Mouse (Mus musculus): ENCODE results near the gene Abcc2. TPM values are rescaled to one million over a fixed set of nuclear protein-coding genes. Genes with fewer than 3 reads are reported as not detected.

Abcc2 gene
- polyA plus RNA-seq, 2 experiments, result 9.5 to 12.9 TPM

- 17% methylated on average over 9 of the region's 9 CpGs for WGBS (ENCODE audit: insufficient replicate concordance)
Measured at GRCm38 (mm10) chr19:43801427-43802051, 19.5 kb downstream of the Abcc2 start.

GRCm38 (mm10) chr19:43803866-43804265 is 21.9 kb downstream of the Abcc2 start:
- no peaks in the 10 kb centered on the region for H3K9me3 ChIP-seq (ENCODE audit: control insufficient read depth, low read length)
- DNase-seq (ENCODE audit: low read depth in 3 of 3, low spot score in 3 of 3), result no peak
- WGBS (ENCODE audit: insufficient replicate concordance), result 73% methylated on average over 10 of the region's 10 CpGs
- TF ChIP-seq EP300 (IDR thresholded peaks at IDR 0.05; ENCODE audit: low read depth) (no peak), CTCF (IDR thresholded peaks at IDR 0.05; ENCODE audit: low read depth) (no peak)
- no peaks in the 10 kb centered on the region for H3K27me3 ChIP-seq (ENCODE audit: control insufficient read depth, insufficient read depth, low read length)
- H3K4me2 ChIP-seq (ENCODE audit: low read depth), result no peak overlapping the region
- H3K36me3 ChIP-seq (replicated peaks; ENCODE audit: control insufficient read depth, insufficient read depth, low read depth), result no peaks in the 10 kb centered on the region
- ATAC-seq (ENCODE audit: insufficient read depth), result no peak
- H3K4me3 ChIP-seq (ENCODE audit: insufficient read depth in 1 of 2, low read depth in 2 of 2, low read length in 2 of 2), result no peak overlapping the region
- H3K4me1 ChIP-seq (replicated peaks; ENCODE audit: control insufficient read depth in 2 of 2, insufficient read depth in 2 of 2, low read length in 1 of 2), result no peaks in the 10 kb centered on the region; a peak in 1 of 4 replicates
- H3K9ac ChIP-seq (replicated peaks), result no peak overlapping the region
- no peak overlapping the region for H3K27ac ChIP-seq

More at GRCm38 (mm10) chr19:43801427-43802051, 19.5 kb downstream of the Abcc2 start:
- no peak for DNase-seq (ENCODE audit: low read depth in 3 of 3, low spot score in 3 of 3)
- Histone ChIP-seq H3K4me2 (ENCODE audit: low read depth) (no peak overlapping the region), H3K4me3 (ENCODE audit: insufficient read depth in 1 of 2, low read depth in 2 of 2, low read length in 2 of 2) (no peak overlapping the region), H3K4me1 (replicated peaks; ENCODE audit: control insufficient read depth in 2 of 2, insufficient read depth in 2 of 2, low read length in 1 of 2) (no peaks in the 10 kb centered on the region; a peak in 1 of 4 replicates), H3K9me3 (ENCODE audit: control insufficient read depth, low read length) (no peaks in the 10 kb centered on the region), H3K9ac (replicated peaks) (no peak overlapping the region), H3K27me3 (ENCODE audit: control insufficient read depth, insufficient read depth, low read length) (no peaks in the 10 kb centered on the region), H3K27ac (no peak overlapping the region), H3K36me3 (replicated peaks; ENCODE audit: control insufficient read depth, insufficient read depth, low read depth) (no peaks in the 10 kb centered on the region)
- ATAC-seq (ENCODE audit: insufficient read depth), result no peak
- TF ChIP-seq EP300 (IDR thresholded peaks at IDR 0.05; ENCODE audit: low read depth), result no peak
- no peak for TF ChIP-seq CTCF (IDR thresholded peaks at IDR 0.05; ENCODE audit: low read depth)

- TF ChIP-seq EP300 (IDR thresholded peaks at IDR 0.05; ENCODE audit: low read depth), result no peak
- no peak for TF ChIP-seq CTCF (IDR thresholded peaks at IDR 0.05; ENCODE audit: low read depth)
- H3K9me3 ChIP-seq (ENCODE audit: control insufficient read depth, low read length), result no peaks in the 10 kb centered on the region
- DNase-seq (ENCODE audit: low read depth in 3 of 3, low spot score in 3 of 3) (no peak), ATAC-seq (ENCODE audit: insufficient read depth) (no peak)
- H3K27ac ChIP-seq, result no peak overlapping the region
- H3K27me3 ChIP-seq (ENCODE audit: control insufficient read depth, insufficient read depth, low read length), result no peaks in the 10 kb centered on the region
- H3K36me3 ChIP-seq (replicated peaks; ENCODE audit: control insufficient read depth, insufficient read depth, low read depth), result no peaks in the 10 kb centered on the region
- H3K4me2 ChIP-seq (ENCODE audit: low read depth), result no peak overlapping the region
- WGBS (ENCODE audit: insufficient replicate concordance), result 38% methylated on average over 4 of the region's 4 CpGs
- H3K4me3 ChIP-seq (ENCODE audit: insufficient read depth in 1 of 2, low read depth in 2 of 2, low read length in 2 of 2), result no peak overlapping the region
- H3K4me1 ChIP-seq (replicated peaks; ENCODE audit: control insufficient read depth in 2 of 2, insufficient read depth in 2 of 2, low read length in 1 of 2), result peaks cover 0 to 6% of the 10 kb centered on the region in 2 experiments; a peak in 1 of 4 replicates
- no peak overlapping the region for H3K9ac ChIP-seq (replicated peaks)
Measured at GRCm38 (mm10) chr19:43809331-43809730, 27.3 kb downstream of the Abcc2 start.

GRCm38 (mm10) chr19:43811419-43811818 is 29.4 kb downstream of the Abcc2 start:
- no peak overlapping the region for H3K27ac ChIP-seq
- TF ChIP-seq CTCF (IDR thresholded peaks at IDR 0.05; ENCODE audit: low read depth), result no peak

GRCm38 (mm10) chr19:43813315-43813714 is 31.3 kb downstream of the Abcc2 start:
- no peak overlapping the region for H3K27ac ChIP-seq
- peaks cover 0 to 6% of the 10 kb centered on the region in 2 experiments; a peak in 1 of 4 replicates for H3K4me1 ChIP-seq (replicated peaks; ENCODE audit: control insufficient read depth in 2 of 2, insufficient read depth in 2 of 2, low read length in 1 of 2)

More at GRCm38 (mm10) chr19:43811419-43811818, 29.4 kb downstream of the Abcc2 start:
- H3K4me1 ChIP-seq (replicated peaks; ENCODE audit: control insufficient read depth in 2 of 2, insufficient read depth in 2 of 2, low read length in 1 of 2), result peaks cover 0 to 6% of the 10 kb centered on the region in 2 experiments; a peak in 1 of 4 replicates
- H3K9ac ChIP-seq (replicated peaks), result no peak overlapping the region
- H3K4me3 ChIP-seq (ENCODE audit: insufficient read depth in 1 of 2, low read depth in 2 of 2, low read length in 2 of 2), result no peak overlapping the region
- 66% methylated on average over 4 of the region's 4 CpGs for WGBS (ENCODE audit: insufficient replicate concordance)
- no peaks in the 10 kb centered on the region for H3K36me3 ChIP-seq (replicated peaks; ENCODE audit: control insufficient read depth, insufficient read depth, low read depth)
- ATAC-seq (ENCODE audit: insufficient read depth), result no peak
- no peaks in the 10 kb centered on the region for H3K9me3 ChIP-seq (ENCODE audit: control insufficient read depth, low read length)
- DNase-seq (ENCODE audit: low read depth in 3 of 3, low spot score in 3 of 3), result peak in 1 of 3 experiments; percentile 3
- H3K4me2 ChIP-seq (ENCODE audit: low read depth), result no peak overlapping the region
- no peaks in the 10 kb centered on the region for H3K27me3 ChIP-seq (ENCODE audit: control insufficient read depth, insufficient read depth, low read length)

More at GRCm38 (mm10) chr19:43813315-43813714, 31.3 kb downstream of the Abcc2 start:
- 55% methylated on average over 10 of the region's 10 CpGs for WGBS (ENCODE audit: insufficient replicate concordance)
- H3K9ac ChIP-seq (replicated peaks), result no peak overlapping the region
- DNase-seq (ENCODE audit: low read depth in 3 of 3, low spot score in 3 of 3), result no peak
- H3K36me3 ChIP-seq (replicated peaks; ENCODE audit: control insufficient read depth, insufficient read depth, low read depth), result no peaks in the 10 kb centered on the region
- no peak overlapping the region for H3K4me3 ChIP-seq (ENCODE audit: insufficient read depth in 1 of 2, low read depth in 2 of 2, low read length in 2 of 2)
- H3K27me3 ChIP-seq (ENCODE audit: control insufficient read depth, insufficient read depth, low read length), result no peaks in the 10 kb centered on the region
- TF ChIP-seq CTCF (IDR thresholded peaks at IDR 0.05; ENCODE audit: low read depth), result no peak
- no peaks in the 10 kb centered on the region for H3K9me3 ChIP-seq (ENCODE audit: control insufficient read depth, low read length)
- H3K4me2 ChIP-seq (ENCODE audit: low read depth), result no peak overlapping the region
- ATAC-seq (ENCODE audit: insufficient read depth), result no peak

All from liver, embryonic 14.5 days (tissue).